Mouse (Mus musculus) lung, embryonic 15.5 days (tissue): ENCODE measurements at regions not wholly inside any gene's neighbourhood (a gene's known extent, or its start where the extent isn't known, plus 50 kb on each side); places are given as distances from the start of the nearest gene placed in this dataset.

Source experiments
- ATAC-seq: fragments of 200-750 bp; cut with Nextera tagmentation; 2 replicates; pipeline ENCODE4 v1.8.0; 2017; ENCODE audit warnings: moderate number of reproducible peaks, borderline replicate concordance; ENCODE audit not compliant: low FRiP score, low TSS enrichment; ENCODE audit errors: extremely low read depth
- H3K27ac ChIP-seq: fragments of 300-500 bp; sonication (generic); 2 replicates; pipeline ENCODE4 v1.5.1; 2015; ENCODE audit warnings: moderate library complexity, mild to moderate bottlenecking, inconsistent platforms
- H3K27me3 ChIP-seq: fragments of 300-500 bp; sonication (generic); 2 replicates; pipeline ENCODE4 v1.6.1; 2015; ENCODE audit warnings: inconsistent platforms
- H3K36me3 ChIP-seq: fragments of 300-500 bp; sonication (generic); 2 replicates; pipeline ENCODE4 v1.6.1; 2015; ENCODE audit warnings: inconsistent platforms
- H3K4me1 ChIP-seq: fragments of 300-500 bp; sonication (generic); 2 replicates; pipeline ENCODE4 v1.6.1; 2015; ENCODE audit warnings: inconsistent platforms
- H3K4me2 ChIP-seq: fragments of 300-500 bp; sonication (generic); 2 replicates; pipeline ENCODE4 v1.6.1; 2015; ENCODE audit warnings: inconsistent platforms, mild to moderate bottlenecking, moderate library complexity
- H3K4me3 ChIP-seq: fragments of 300-500 bp; sonication (generic); 2 replicates; pipeline ENCODE4 v1.5.1; 2015; ENCODE audit warnings: mild to moderate bottlenecking, inconsistent platforms
- H3K9ac ChIP-seq: fragments of 300-500 bp; sonication (generic); 2 replicates; pipeline ENCODE4 v1.6.1; 2015; ENCODE audit warnings: inconsistent platforms
- H3K9me3 ChIP-seq: fragments of 300-500 bp; sonication (generic); 2 replicates; pipeline ENCODE4 v1.6.1; 2016; ENCODE audit warnings: inconsistent platforms
- WGBS: fragments of 180-500 bp; shearing (Covaris S2); methylation state at CpG from one replicate; pipeline ENCODE4 v1.1.7; 2015; 5-methylcytosine and 5-hydroxymethylcytosine counted together

- no peak overlapping the region for H3K4me2 ChIP-seq
- peak; percentile 57; the same call in 1 of the 2 replicates for ATAC-seq
These were observed 762.2 kb downstream of the Utrn start for GRCm38 (mm10) chr10:12107001-12107418.

GRCm38 (mm10) chr10:12111720-12112119 is 757.4 kb downstream of the Utrn start:
- no peak for ATAC-seq
- H3K27me3 ChIP-seq = no peaks in the 10 kb centered on the region

More at GRCm38 (mm10) chr10:12107001-12107418, 762.2 kb downstream of the Utrn start:
- Histone ChIP-seq H3K4me1 (no peaks in the 10 kb centered on the region), H3K27ac (no peak overlapping the region), H3K9me3 (no peaks in the 10 kb centered on the region), H3K27me3 (no peaks in the 10 kb centered on the region), H3K9ac (no peak overlapping the region), H3K36me3 (no peaks in the 10 kb centered on the region), H3K4me3 (no peak overlapping the region)

GRCm38 (mm10) chr10:12115767-12116166 is 753.4 kb downstream of the Utrn start:
- Histone ChIP-seq H3K9ac (no peak overlapping the region), H3K27ac (no peak overlapping the region), H3K4me3 (no peak overlapping the region), H3K27me3 (no peaks in the 10 kb centered on the region), H3K36me3 (no peaks in the 10 kb centered on the region), H3K9me3 (no peaks in the 10 kb centered on the region), H3K4me1 (no peaks in the 10 kb centered on the region), H3K4me2 (no peak overlapping the region)
- 83% methylated on average over 3 of the region's 3 CpGs for WGBS
- ATAC-seq = no peak

More at GRCm38 (mm10) chr10:12111720-12112119, 757.4 kb downstream of the Utrn start:
- H3K4me3 ChIP-seq = no peak overlapping the region
- H3K36me3 ChIP-seq = no peaks in the 10 kb centered on the region
- H3K4me2 ChIP-seq = no peak overlapping the region
- no peak overlapping the region for H3K27ac ChIP-seq
- no peaks in the 10 kb centered on the region for H3K9me3 ChIP-seq
- no peaks in the 10 kb centered on the region for H3K4me1 ChIP-seq
- WGBS = 80% methylated on average over 1 of the region's 1 CpGs
- H3K9ac ChIP-seq = no peak overlapping the region

GRCm38 (mm10) chr10:12116662-12117303 is 752.4 kb downstream of the Utrn start:
- no peak overlapping the region for H3K9ac ChIP-seq
- H3K9me3 ChIP-seq = no peaks in the 10 kb centered on the region
- H3K4me1 ChIP-seq = no peaks in the 10 kb centered on the region
- no peak overlapping the region for H3K4me2 ChIP-seq
- no peaks in the 10 kb centered on the region for H3K36me3 ChIP-seq
- no peak for ATAC-seq
- no peaks in the 10 kb centered on the region for H3K27me3 ChIP-seq
- H3K27ac ChIP-seq = no peak overlapping the region
- no peak overlapping the region for H3K4me3 ChIP-seq
- WGBS = 42% methylated on average over 6 of the region's 6 CpGs

- Histone ChIP-seq H3K4me1 (no peaks in the 10 kb centered on the region), H3K9ac (no peak overlapping the region), H3K27me3 (no peaks in the 10 kb centered on the region), H3K9me3 (no peaks in the 10 kb centered on the region), H3K36me3 (no peaks in the 10 kb centered on the region), H3K27ac (no peak overlapping the region), H3K4me3 (no peak overlapping the region), H3K4me2 (no peak overlapping the region)
- WGBS = 36% methylated on average over 2 of the region's 2 CpGs
- ATAC-seq = no peak
These were observed 744.9 kb downstream of the Utrn start for GRCm38 (mm10) chr10:12124272-12124671.

- no peak overlapping the region for H3K27ac ChIP-seq
- H3K4me2 ChIP-seq = no peak overlapping the region
- H3K36me3 ChIP-seq = no peaks in the 10 kb centered on the region
- no peak for ATAC-seq
- no peaks in the 10 kb centered on the region for H3K9me3 ChIP-seq
- no peak overlapping the region for H3K9ac ChIP-seq
- H3K27me3 ChIP-seq = no peaks in the 10 kb centered on the region
- 66% methylated on average over 3 of the region's 3 CpGs for WGBS
- no peak overlapping the region for H3K4me3 ChIP-seq
- H3K4me1 ChIP-seq = no peaks in the 10 kb centered on the region
These were observed 739.7 kb downstream of the Utrn start for GRCm38 (mm10) chr10:12129486-12129885.

- 55% methylated on average over 1 of the region's 1 CpGs for WGBS
- Histone ChIP-seq H3K4me2 (no peak overlapping the region), H3K4me3 (no peak overlapping the region), H3K36me3 (no peaks in the 10 kb centered on the region), H3K4me1 (no peaks in the 10 kb centered on the region), H3K27me3 (no peaks in the 10 kb centered on the region), H3K9ac (no peak overlapping the region), H3K9me3 (no peaks in the 10 kb centered on the region), H3K27ac (no peak overlapping the region)
- ATAC-seq = no peak
These were observed 724.5 kb downstream of the Utrn start for GRCm38 (mm10) chr10:12144691-12145090.

- WGBS = 88% methylated on average over 9 of the region's 9 CpGs
- Histone ChIP-seq H3K4me3 (no peak overlapping the region), H3K4me2 (no peak overlapping the region), H3K4me1 (no peaks in the 10 kb centered on the region), H3K9me3 (no peaks in the 10 kb centered on the region), H3K27ac (no peak overlapping the region), H3K36me3 (no peaks in the 10 kb centered on the region), H3K27me3 (no peaks in the 10 kb centered on the region), H3K9ac (no peak overlapping the region)
- ATAC-seq = no peak
These were observed 722.1 kb downstream of the Utrn start for GRCm38 (mm10) chr10:12146942-12147537.

GRCm38 (mm10) chr10:12170243-12170642 is 698.9 kb downstream of the Utrn start:
- Histone ChIP-seq H3K9me3 (no peaks in the 10 kb centered on the region), H3K27me3 (no peaks in the 10 kb centered on the region), H3K36me3 (no peaks in the 10 kb centered on the region), H3K27ac (no peak overlapping the region), H3K4me3 (no peak overlapping the region), H3K4me2 (no peak overlapping the region), H3K9ac (no peak overlapping the region), H3K4me1 (no peaks in the 10 kb centered on the region)
- 70% methylated on average over 3 of the region's 3 CpGs for WGBS
- no peak for ATAC-seq

GRCm38 (mm10) chr10:12174200-12174818 is 694.9 kb downstream of the Utrn start:
- WGBS = 68% methylated on average over 14 of the region's 14 CpGs
- H3K4me2 ChIP-seq = no peak overlapping the region
- ATAC-seq = no peak

GRCm38 (mm10) chr10:12175141-12175540 is 694.0 kb downstream of the Utrn start:
- Histone ChIP-seq H3K4me3 (no peak overlapping the region), H3K27me3 (no peaks in the 10 kb centered on the region), H3K4me2 (no peak overlapping the region), H3K36me3 (no peaks in the 10 kb centered on the region), H3K27ac (no peak overlapping the region), H3K9ac (no peak overlapping the region), H3K4me1 (no peaks in the 10 kb centered on the region), H3K9me3 (no peaks in the 10 kb centered on the region)
- 31% methylated on average over 3 of the region's 3 CpGs for WGBS
- ATAC-seq = no peak

More at GRCm38 (mm10) chr10:12174200-12174818, 694.9 kb downstream of the Utrn start:
- Histone ChIP-seq H3K9me3 (no peaks in the 10 kb centered on the region), H3K4me1 (no peaks in the 10 kb centered on the region), H3K36me3 (no peaks in the 10 kb centered on the region), H3K9ac (no peak overlapping the region), H3K4me3 (no peak overlapping the region), H3K27me3 (no peaks in the 10 kb centered on the region), H3K27ac (no peak overlapping the region)

GRCm38 (mm10) chr10:12177482-12177881 is 691.7 kb downstream of the Utrn start:
- Histone ChIP-seq H3K9me3 (no peaks in the 10 kb centered on the region), H3K4me3 (no peak overlapping the region), H3K9ac (no peak overlapping the region), H3K27ac (no peak overlapping the region), H3K4me2 (no peak overlapping the region), H3K4me1 (no peaks in the 10 kb centered on the region), H3K36me3 (no peaks in the 10 kb centered on the region), H3K27me3 (no peaks in the 10 kb centered on the region)
- ATAC-seq = no peak
- WGBS = 78% methylated on average over 1 of the region's 1 CpGs
